Mouse (Mus musculus): ENCODE measurements around the gene Ubxn11.

DNA sequence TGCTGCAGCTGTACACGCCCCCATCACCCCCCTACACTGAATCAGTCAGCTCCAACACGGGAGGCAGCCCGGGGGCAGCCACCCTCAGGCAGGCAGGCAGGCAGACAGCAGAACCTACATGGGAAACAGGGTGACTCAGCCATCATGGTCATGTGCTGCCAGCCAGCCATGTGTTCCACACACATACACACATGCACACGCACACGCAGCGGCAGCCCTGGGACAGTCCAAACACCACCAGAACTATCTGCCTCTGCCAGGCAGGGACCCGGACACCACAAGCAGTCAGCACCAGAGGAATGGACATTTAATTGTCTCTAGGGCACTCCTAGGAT is 24.7 kb downstream of the Ubxn11 start:
- TF ChIP-seq CTCF (IDR thresholded peaks at IDR 0.05; ENCODE audit: low read depth) = no peak
- TF ChIP-seq EP300 (IDR thresholded peaks at IDR 0.05; ENCODE audit: low read depth) = no peak
